15 mouse cellular contexts compared by ENCODE assay signal in genomic region chr5:105467271-105467670, GRCm38 (mm10). TPM values are rescaled to one million over a fixed set of nuclear protein-coding genes. Genes with fewer than 3 reads are reported as not detected.
A peak's percentile ranks its signal among the peaks of the same experiment; 100 is the strongest.
DNase-seq lines count a peak whose midpoint lies in the region; ATAC-seq and TF ChIP-seq lines count a peak whose summit lies in the region.
"Had no signal": no experiment of that assay in that cellular context is flagged by ENCODE, and none has a peak within 500 bp of the region (broad histone marks: within the 10 kb centered on the region; RNA-seq: fewer than 3 reads in every experiment).

No protein-coding gene starts in this region.

- no peak overlapping the region for H3K9ac ChIP-seq in intestine, embryonic 15.5 days
- H3K9ac ChIP-seq: heart, embryonic 12.5 days; liver, embryonic 13.5 days had no signal

- peak; percentile 50 for DNase-seq in layer of hippocampus, adult 11-12 months (ENCODE audit: low spot score)
- DNase-seq in layer of hippocampus, adult 9-10 months (ENCODE audit: low spot score) = no peak
- DNase-seq in kidney, postnatal 36 days = no peak
- DNase-seq: cerebellum, adult 11 months; liver, embryonic 13.5 days; lung, postnatal 10 days; thymus, adult 2 months had no signal

- TF ChIP-seq CTCF in olfactory bulb, adult 2 months (IDR thresholded peaks at IDR 0.05; ENCODE audit: insufficient read depth, low read depth, low read length) = no peak

- TF ChIP-seq POLR2A in olfactory bulb, adult 2 months (IDR thresholded peaks at IDR 0.05; ENCODE audit: insufficient read depth, low read depth, low read length) = no peak

- no peaks in the 10 kb centered on the region for H3K27me3 ChIP-seq in intestine, embryonic 15.5 days (replicated peaks)
- H3K27me3 ChIP-seq: CH12.LX; heart, embryonic 12.5 days; liver, embryonic 13.5 days had no signal

- peak; percentile 83 for ATAC-seq in frontal cortex, adult (ENCODE audit: low TSS enrichment)
- ATAC-seq in intestine, embryonic 15.5 days = no peak

- whole genome bisulfite sequencing in olfactory bulb, adult 2 months = 50% methylated on average over 10 of the region's 10 CpGs
- WGBS in intestine, embryonic 15.5 days = 87% methylated on average over 10 of the region's 10 CpGs

- H3K9me3 ChIP-seq in intestine, embryonic 15.5 days = no peaks in the 10 kb centered on the region
- H3K9me3 ChIP-seq: heart, embryonic 12.5 days; liver, embryonic 13.5 days; midbrain, embryonic 10.5 days had no signal

- peak overlapping the region; percentile 26 for H3K27ac ChIP-seq in brown adipose tissue, adult 24 weeks (replicated peaks; ENCODE audit: low read depth, low read length)
- H3K27ac ChIP-seq in olfactory bulb, adult 2 months (ENCODE audit: insufficient read depth, low read depth, low read length) = peak overlapping the region; percentile 71
- H3K27ac ChIP-seq in intestine, embryonic 15.5 days = no peak overlapping the region
- H3K27ac ChIP-seq: kidney, postnatal 0 days; liver, embryonic 13.5 days; midbrain, embryonic 10.5 days had no signal

- no peaks in the 10 kb centered on the region for H3K36me3 ChIP-seq in intestine, embryonic 15.5 days
- H3K36me3 ChIP-seq: heart, embryonic 12.5 days; liver, embryonic 13.5 days had no signal

- no peak overlapping the region for H3K4me3 ChIP-seq in brown adipose tissue, adult 24 weeks (ENCODE audit: insufficient read depth, low read depth, low read length)
- no peak overlapping the region for H3K4me3 ChIP-seq in olfactory bulb, adult 2 months (ENCODE audit: insufficient read depth, low read depth, low read length)
- H3K4me3 ChIP-seq in intestine, embryonic 15.5 days (replicated peaks) = no peak overlapping the region
- H3K4me3 ChIP-seq: heart, embryonic 12.5 days; liver, embryonic 13.5 days; midbrain, embryonic 10.5 days had no signal

- H3K4me2 ChIP-seq in intestine, embryonic 15.5 days (replicated peaks) = no peak overlapping the region
- H3K4me2 ChIP-seq: heart, embryonic 12.5 days; liver, embryonic 13.5 days had no signal

- 0 out of 2 replicates have a peak, but pooled peaks cover 3% of the 10 kb centered on the region for H3K4me1 ChIP-seq in brown adipose tissue, adult 24 weeks (ENCODE audit: control insufficient read depth, insufficient read depth, insufficient read length, low read length)
- H3K4me1 ChIP-seq in olfactory bulb, adult 2 months (ENCODE audit: control insufficient read depth, insufficient read depth, low read length) = peaks cover 2% of the 10 kb centered on the region; the same call in 1 of the 2 replicates
- no peaks in the 10 kb centered on the region for H3K4me1 ChIP-seq in intestine, embryonic 15.5 days (replicated peaks)
- H3K4me1 ChIP-seq: heart, embryonic 12.5 days; liver, embryonic 13.5 days; midbrain, embryonic 10.5 days had no signal

RNA-seq across cellular contexts. Expression of gene Lrrc8b, which starts 51.7 kb away (rescaled TPM):
- 1.0 and 3.7 TPM in 2 replicates for polyA plus RNA-seq in brown adipose tissue, adult 24 weeks (2012; ENCODE audit: insufficient read depth, insufficient read length, missing spikeins)
- polyA plus RNA-seq in olfactory bulb, adult 2 months (2012; ENCODE audit: insufficient read depth, insufficient read length, low replicate concordance, missing spikeins) = not detected in 2 replicates
- polyA plus RNA-seq in intestine, embryonic 15.5 days (2015; fragmentation: Nextera tagmentation; extraction: Ambion mirVana) = 5.8 and 6.3 TPM in 2 replicates

RNA-seq across cellular contexts. Expression of gene Lrrc8c, which starts 51.9 kb away (rescaled TPM):
- polyA plus RNA-seq in brown adipose tissue, adult 24 weeks (2012; ENCODE audit: insufficient read depth, insufficient read length, missing spikeins) = 3.0 and 3.7 TPM in 2 replicates
- polyA plus RNA-seq in olfactory bulb, adult 2 months (2012; ENCODE audit: insufficient read depth, insufficient read length, low replicate concordance, missing spikeins) = not detected in 2 replicates
- 15.0 and 16.2 TPM in 2 replicates for polyA plus RNA-seq in intestine, embryonic 15.5 days (2015; fragmentation: Nextera tagmentation; extraction: Ambion mirVana)
